Mouse (Mus musculus) heart, adult 18-20 months (tissue): ENCODE data around the gene Mcub. TPM values are rescaled to one million over a fixed set of nuclear protein-coding genes. Genes with fewer than 3 reads are reported as not detected.
A peak's percentile ranks its signal among the peaks of the same experiment; 100 is the strongest.

Experiments
- DNase-seq, 2 experiments: peaks; one replicate each; pipeline ENCODE4 v3.0.0; 2021 to 2022; ENCODE audit warnings: mixed read lengths in 1 of 2
- long read RNA-seq, 2 experiments: library from polyadenylated mRNA; stranded (forward); transcript quantifications; one replicate each; pipeline ENCODE4 v2.0.0; 2021
- total RNA-seq, 2 experiments: library from RNA; stranded (reverse); gene quantifications; 2 replicates each; pipeline ENCODE4 v1.2.3; 2021

Gene Mcub
- 1 to 10 TPM; 1.6 to 2.4 TPM for total RNA-seq
- long read RNA-seq, experiment 1, partial matches to known transcripts, result 0 of 3 reads
- long read RNA-seq, experiment 1, other reads (novel, unspliced or antisense), result 0 of 3 reads
- long read RNA-seq, experiment 2, result 0 reads

- peak; percentile 65 to 78 for DNase-seq
Measured at GRCm38 (mm10) chr3:129969432-129970395, at the start of gene Mcub. Gene Mcub, minus strand, starts transcription at chr3:129970206.

- no peak for DNase-seq
Measured at GRCm38 (mm10) chr3:130012943-130013342, 42.9 kb upstream of the Mcub start.

GRCm38 (mm10) chr3:130011236-130011635, 41.2 kb upstream of the Mcub start:
- no peak for DNase-seq

- no peak for DNase-seq
Measured at GRCm38 (mm10) chr3:130006141-130006540, 36.1 kb upstream of the Mcub start.

GRCm38 (mm10) chr3:130000926-130001325, 30.9 kb upstream of the Mcub start:
- no peak for DNase-seq

GRCm38 (mm10) chr3:129998526-129998925, 28.5 kb upstream of the Mcub start:
- no peak for DNase-seq

- peak in 1 of 2 experiments; percentile 30 for DNase-seq
Measured at GRCm38 (mm10) chr3:129998001-129998400, 28.0 kb upstream of the Mcub start.

GRCm38 (mm10) chr3:129997324-129997723, 27.3 kb upstream of the Mcub start:
- no peak for DNase-seq

- DNase-seq, result no peak
Measured at GRCm38 (mm10) chr3:129987297-129987696, 17.3 kb upstream of the Mcub start.

GRCm38 (mm10) chr3:129985335-129985734, 15.3 kb upstream of the Mcub start:
- no peak for DNase-seq

GRCm38 (mm10) chr3:129984797-129985196, 14.8 kb upstream of the Mcub start:
- no peak for DNase-seq

- DNase-seq, result no peak
Measured at GRCm38 (mm10) chr3:129982271-129982670, 12.3 kb upstream of the Mcub start.

- no peak for DNase-seq
Measured at GRCm38 (mm10) chr3:129981756-129982155, 11.8 kb upstream of the Mcub start.

GRCm38 (mm10) chr3:129979510-129979909, 9.5 kb upstream of the Mcub start:
- DNase-seq, result no peak

GRCm38 (mm10) chr3:129978716-129979115, 8.7 kb upstream of the Mcub start:
- no peak for DNase-seq

GRCm38 (mm10) chr3:129976317-129976716, 6.3 kb upstream of the Mcub start:
- DNase-seq, result no peak

GRCm38 (mm10) chr3:129970529-129971515, 816 bp upstream of the Mcub start:
- DNase-seq, result peak; percentile 39 to 44

- DNase-seq, result peak in 1 of 2 experiments; percentile 8
Measured at GRCm38 (mm10) chr3:129969031-129969430, 975 bp downstream of the Mcub start.

GRCm38 (mm10) chr3:129967874-129968273, 2.1 kb downstream of the Mcub start:
- DNase-seq, result no peak

GRCm38 (mm10) chr3:129964681-129965080, 5.3 kb downstream of the Mcub start:
- no peak for DNase-seq

- DNase-seq, result no peak
Measured at GRCm38 (mm10) chr3:129962533-129962932, 7.5 kb downstream of the Mcub start.

GRCm38 (mm10) chr3:129953296-129953695, 16.7 kb downstream of the Mcub start:
- no peak for DNase-seq
